Mouse (Mus musculus) urinary bladder, postnatal 14 days (tissue): ENCODE data around the gene Plekhb1.

Source experiments
- DNase-seq: peaks from one replicate; pipeline ENCODE4 v3.0.0; 2021; ENCODE audit warnings: low spot score

Plekhb1 gene

DNA sequence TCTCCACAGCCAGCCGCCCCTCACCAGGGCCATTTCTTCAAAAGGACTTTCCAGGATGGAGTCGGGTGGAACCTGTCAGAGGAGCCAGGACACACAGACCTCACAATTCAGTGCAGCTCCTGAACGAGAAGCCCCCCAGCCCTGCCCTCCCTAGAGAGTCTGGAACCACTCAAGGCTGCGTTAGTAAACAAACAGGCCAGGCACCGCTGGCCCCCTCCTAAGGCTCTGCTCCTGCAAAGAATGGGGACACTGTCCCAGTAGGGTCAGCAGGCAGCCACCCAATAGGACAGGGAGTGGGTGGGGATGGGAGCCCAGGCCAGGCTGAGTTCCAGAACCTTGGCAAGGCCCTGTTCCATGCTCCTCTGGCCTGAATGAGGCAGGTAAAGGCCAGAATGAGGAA is 5.5 kb downstream of the Plekhb1 start:
- DNase-seq = no peak

DNA sequence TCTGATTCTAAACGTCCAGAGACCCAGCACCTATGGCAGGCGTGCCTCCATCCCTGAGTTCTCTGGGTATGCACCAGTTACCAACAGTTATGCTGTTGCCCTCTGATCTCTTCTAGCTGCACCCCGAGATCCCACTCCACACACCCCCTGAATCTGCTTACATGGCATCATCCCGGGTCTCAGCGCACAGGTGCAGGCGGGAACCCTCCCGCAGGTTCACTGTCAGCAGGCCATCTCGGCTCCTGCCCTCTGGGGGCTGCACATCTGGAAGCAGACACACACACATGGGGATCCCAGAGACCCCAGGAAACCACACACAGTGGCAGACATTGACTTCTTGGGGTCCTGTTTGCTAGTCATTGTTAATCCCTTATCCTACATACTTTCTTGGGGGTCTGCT is 7.8 kb downstream of the Plekhb1 start:
- DNase-seq = no peak

GRCm38 (mm10) chr7:100653480-100654266 is 8.5 kb downstream of the Plekhb1 start:
- no peak for DNase-seq

DNA sequence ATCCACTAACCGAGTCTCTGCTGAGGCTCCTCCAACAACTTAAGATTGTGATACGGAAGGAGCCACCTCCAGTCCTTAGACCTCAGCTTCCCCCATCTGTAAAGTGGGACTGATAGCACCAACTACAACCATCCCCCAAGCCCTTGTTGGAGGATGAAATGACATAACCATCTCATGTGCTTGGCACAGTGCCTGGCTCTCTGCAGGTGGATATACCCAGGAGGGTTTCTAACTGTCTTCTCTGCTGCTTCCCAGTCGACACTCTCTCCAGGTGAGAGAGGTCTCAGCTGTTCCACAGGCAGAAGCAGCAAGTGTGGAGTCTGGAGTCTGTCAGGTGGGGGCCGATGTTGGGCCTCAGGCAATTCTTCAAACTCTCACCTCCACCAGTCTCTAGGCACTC is 11.2 kb downstream of the Plekhb1 start:
- no peak for DNase-seq

GRCm38 (mm10) chr7:100650421-100650820 is 11.8 kb downstream of the Plekhb1 start:
- no peak for DNase-seq

DNA sequence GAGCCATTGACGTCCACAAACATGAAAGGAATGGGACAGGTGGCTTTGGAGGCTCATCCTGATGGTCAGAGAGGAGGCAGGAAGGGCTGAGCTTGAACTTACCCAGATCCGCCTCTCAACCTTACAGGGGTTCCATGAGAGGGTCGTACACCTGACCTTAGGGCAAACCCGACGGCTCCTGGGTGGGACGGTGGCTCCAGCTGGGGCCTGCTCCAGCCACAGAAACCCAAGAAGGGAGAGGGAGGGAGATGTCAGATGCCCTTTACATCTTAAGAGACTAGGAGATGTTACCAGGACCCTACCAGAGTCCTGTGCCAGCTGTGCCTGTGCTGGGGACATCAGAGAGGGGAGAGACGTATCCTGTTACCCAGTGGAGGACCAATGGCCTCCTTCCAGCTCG is 12.4 kb downstream of the Plekhb1 start:
- DNase-seq = no peak

DNA sequence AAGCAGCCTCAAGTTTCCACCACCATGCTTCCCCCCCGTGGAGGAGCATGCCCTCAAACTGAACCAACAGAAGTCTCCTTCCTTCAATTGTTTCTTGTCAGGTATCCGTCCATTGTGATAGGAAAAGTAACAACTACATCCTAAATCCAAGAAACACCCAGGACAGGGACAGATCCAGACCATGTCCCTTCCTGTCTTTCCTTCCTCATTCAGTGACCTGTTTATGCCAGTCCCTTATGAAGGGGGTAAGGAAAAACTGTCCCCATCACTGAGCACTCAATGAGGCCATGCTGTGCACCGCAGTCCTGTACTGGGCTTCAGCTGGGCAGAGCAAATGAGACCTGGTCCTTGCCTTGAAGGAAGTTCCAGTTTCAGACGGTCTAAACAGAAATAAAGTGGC is 13.1 kb downstream of the Plekhb1 start:
- no peak for DNase-seq

GRCm38 (mm10) chr7:100645147-100645546 is 17.1 kb downstream of the Plekhb1 start:
- DNase-seq = peak; percentile 64

- no peak for DNase-seq
Observed at GRCm38 (mm10) chr7:100642413-100642812, 19.8 kb downstream of the Plekhb1 start.

GRCm38 (mm10) chr7:100637657-100638056 is 24.6 kb downstream of the Plekhb1 start:
- DNase-seq = peak; percentile 17

DNA sequence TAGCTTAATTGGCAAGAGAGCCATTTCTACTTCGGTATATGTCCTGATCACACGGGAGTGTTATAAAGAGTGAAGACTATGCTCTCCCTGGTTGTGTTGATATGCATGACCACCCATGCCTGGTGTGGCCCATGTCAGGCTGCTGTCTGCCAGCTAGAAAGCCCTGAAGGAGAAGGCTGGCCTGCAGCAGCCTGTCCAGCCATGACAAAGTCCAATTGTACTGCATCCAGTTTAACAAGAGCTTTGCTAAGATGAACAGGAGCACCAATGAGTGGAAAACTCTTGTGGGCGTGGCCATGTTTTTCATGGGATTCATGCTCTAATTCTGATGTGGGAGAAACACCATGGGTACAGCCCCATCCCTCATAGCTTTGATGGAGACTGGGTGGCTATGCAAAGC is 37.7 kb downstream of the Plekhb1 start:
- no peak for DNase-seq

GRCm38 (mm10) chr7:100622277-100622676 is 39.9 kb downstream of the Plekhb1 start:
- no peak for DNase-seq

- DNase-seq = no peak
Observed at GRCm38 (mm10) chr7:100616121-100616857, 45.9 kb downstream of the Plekhb1 start.

DNA sequence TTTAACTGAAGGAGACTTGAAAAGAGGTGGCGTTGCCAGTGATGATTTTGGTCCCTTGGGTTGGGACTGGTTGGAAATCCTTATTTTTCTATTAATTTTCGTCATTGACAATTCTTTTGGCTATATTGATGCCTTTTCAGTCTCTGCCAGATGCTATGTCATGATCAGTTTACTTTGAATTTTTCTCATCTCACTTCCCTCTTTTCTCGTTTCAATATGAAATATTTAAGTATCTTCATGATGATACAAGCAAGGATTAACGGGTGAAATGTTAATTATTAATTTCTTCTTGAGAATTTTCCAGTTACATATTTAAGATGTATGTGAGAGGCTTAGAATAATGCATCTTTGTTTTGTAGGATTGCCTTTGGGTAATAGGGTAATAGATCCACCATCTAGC is 53.3 kb downstream of the Plekhb1 start:
- DNase-seq = no peak

DNA sequence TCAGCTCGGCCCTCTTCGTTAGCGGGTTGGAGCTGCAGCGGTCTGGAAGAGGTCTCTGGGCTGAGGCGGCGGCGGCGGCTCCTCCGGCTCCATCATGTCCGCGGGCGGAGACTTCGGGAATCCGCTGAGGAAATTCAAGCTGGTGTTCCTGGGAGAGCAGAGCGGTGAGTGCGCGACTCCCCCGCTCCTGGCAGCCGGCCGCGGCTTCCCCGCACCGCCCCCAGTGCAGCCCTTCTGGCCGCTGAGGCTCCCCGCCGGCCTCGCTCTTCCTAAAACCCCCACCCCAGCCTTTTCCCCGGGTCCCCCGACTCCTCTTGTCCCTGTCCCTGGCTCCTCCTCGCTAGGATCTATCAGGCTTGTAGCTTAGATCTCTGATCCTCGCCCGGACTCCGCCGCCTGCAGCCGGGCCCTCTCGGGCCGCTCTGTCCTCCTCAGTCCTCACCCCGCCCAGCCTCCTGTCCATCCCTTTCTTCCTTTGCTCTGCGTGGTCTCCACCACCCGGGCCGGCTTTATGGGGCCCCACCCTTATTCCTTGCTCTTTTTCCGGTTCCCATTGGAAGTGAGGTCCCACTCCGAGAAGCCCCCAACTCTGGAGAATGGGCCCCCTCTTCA is 54.0 kb downstream of the Plekhb1 start, which contains the start of gene Mrpl48:
Gene Mrpl48, minus strand, starts transcription at position 172 of the 612 bp plus-strand sequence.
- peak; percentile 59 for DNase-seq

DNA sequence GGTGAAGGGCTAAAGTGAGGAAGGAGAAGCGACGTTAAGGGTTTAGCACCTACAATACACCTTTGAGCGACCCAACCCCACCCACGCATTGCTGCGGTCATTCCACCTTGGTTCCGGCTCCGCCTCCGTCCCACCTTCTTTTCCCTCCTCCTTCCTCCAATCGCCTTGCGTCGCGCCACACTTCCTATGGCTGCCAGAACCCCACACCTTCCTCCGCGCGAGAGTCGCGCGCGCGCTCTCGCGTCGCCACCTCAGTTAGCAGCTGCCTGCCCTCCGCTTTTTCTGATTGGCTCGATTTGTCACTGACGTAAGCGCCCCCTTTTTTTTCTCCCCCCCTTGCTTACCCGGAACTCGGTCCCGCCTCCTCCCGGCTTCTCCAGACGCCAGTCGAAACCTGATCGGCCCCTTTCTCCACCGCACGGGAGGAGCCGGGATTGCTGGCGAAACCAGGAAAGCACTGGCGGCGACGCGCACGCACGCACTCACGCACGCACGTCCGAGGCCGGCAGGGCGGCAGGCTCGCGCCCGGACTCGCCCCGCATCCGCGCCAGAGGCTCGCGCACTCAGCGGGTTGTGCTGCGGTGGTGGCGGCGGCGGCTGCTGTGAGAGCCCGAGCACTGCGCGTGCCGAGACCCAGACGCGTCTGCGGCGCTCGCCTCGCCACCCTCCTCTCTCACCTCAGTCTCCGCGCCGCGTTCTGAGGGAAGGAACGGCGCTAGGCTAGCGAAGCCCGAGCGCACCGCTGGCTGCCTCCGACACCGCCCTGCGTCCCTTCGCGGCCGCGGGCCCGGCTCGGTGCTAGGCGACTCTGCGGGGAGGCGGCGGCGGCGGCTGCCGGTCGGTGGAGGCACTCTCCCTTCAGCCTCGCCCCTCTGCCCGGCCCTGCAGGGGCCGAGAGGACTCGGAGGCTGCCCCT is 54.7 kb downstream of the Plekhb1 start, which contains the start of gene Rab6a:
Gene Rab6a, plus strand, starts transcription at position 197 of the 916 bp plus-strand sequence.
- DNase-seq = peak; percentile 98

DNA sequence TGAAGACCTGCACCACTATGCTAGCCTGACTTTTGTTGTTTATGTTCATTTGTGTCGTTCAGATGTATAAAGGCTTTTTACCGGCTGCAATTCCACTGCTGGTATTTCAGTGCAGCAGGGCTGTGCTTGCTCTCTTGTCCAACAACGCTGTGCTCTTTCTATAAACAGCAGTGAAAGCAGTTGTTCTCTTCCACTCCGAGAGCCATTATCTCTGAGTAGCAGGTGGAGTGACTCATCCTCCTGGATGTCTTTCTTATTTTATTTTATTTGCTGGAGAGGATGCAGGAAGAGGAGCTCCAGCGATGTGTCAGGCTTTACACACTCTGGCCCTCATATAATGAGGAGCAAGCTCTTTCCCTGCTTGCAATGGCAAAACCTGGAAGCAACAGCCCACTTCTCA is 62.0 kb downstream of the Plekhb1 start:
- DNase-seq = no peak

- no peak for DNase-seq
Observed at GRCm38 (mm10) chr7:100593349-100593748, 68.9 kb downstream of the Plekhb1 start.
